ENCODE assay signal across 8 mouse cellular contexts in the genomic region with DNA sequence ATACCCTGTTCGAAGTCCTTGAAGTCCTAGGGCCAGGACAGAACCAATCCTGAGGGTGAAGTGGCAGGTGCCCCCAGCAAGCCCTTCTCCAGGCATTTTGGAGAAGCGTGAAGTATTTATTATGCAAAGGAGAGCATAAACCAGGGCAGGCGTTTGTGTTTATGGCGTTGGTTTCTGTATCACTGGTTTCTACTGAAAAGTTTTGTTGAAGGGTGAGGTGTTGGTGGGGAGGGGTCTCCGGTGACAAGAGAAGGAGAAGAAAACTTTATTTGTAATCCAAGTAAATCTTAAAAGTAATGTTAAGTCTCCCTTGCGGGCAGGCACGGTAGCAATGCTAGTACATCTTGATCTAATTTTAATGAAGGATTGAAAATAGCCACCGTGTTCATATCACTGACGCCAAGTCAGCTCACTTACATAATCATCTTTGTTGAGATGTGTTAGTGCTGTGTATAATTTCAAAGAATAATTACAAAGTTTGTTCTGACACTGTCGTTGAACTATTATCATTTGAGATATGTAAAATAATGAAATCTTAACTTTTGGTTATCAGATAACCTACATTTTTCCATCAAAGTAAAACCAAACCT.
A peak's percentile ranks its signal among the peaks of the same experiment; 100 is the strongest.
DNase-seq lines count a peak whose midpoint lies in the region; ATAC-seq lines count a peak whose summit lies in the region.

No protein-coding gene starts in this region.

- 30% methylated on average over 10 of the region's 10 CpGs for WGBS in neural tube, embryonic 12.5 days

- no peak overlapping the region for H3K27ac ChIP-seq in neural tube, embryonic 12.5 days

- H3K4me3 ChIP-seq in megakaryocyte, embryonic 14.5 days (replicated peaks): peak overlapping the region; percentile 93
- peak overlapping the region; percentile 76 for H3K4me3 ChIP-seq in neural tube, embryonic 12.5 days

- peaks cover 13% of the 10 kb centered on the region for H3K4me1 ChIP-seq in megakaryocyte, embryonic 14.5 days
- peaks cover 8% of the 10 kb centered on the region; the same call in 1 of the 2 replicates for H3K4me1 ChIP-seq in neural tube, embryonic 12.5 days

- H3K27me3 ChIP-seq in megakaryocyte, embryonic 14.5 days (replicated peaks): peaks cover 29% of the 10 kb centered on the region
- H3K27me3 ChIP-seq in neural tube, embryonic 12.5 days (replicated peaks): no peaks in the 10 kb centered on the region

- H3K9ac ChIP-seq in neural tube, embryonic 12.5 days: peak overlapping the region; percentile 84

- ATAC-seq in megakaryocyte, adult 5-6 weeks (ENCODE audit: poor library complexity, severe bottlenecking): no peak
- no peak for ATAC-seq in neural tube, embryonic 12.5 days (ENCODE audit: low FRiP score, low read depth)

- H3K4me2 ChIP-seq in neural tube, embryonic 12.5 days (replicated peaks): peak overlapping the region; percentile 83

- H3K9me3 ChIP-seq in megakaryocyte, embryonic 14.5 days: no peaks in the 10 kb centered on the region
- H3K9me3 ChIP-seq in neural tube, embryonic 12.5 days: no peaks in the 10 kb centered on the region

- H3K36me3 ChIP-seq in megakaryocyte, embryonic 14.5 days (replicated peaks; ENCODE audit: low read length): no peaks in the 10 kb centered on the region
- no peaks in the 10 kb centered on the region for H3K36me3 ChIP-seq in neural tube, embryonic 12.5 days

- peak; percentile 13 to 41 for DNase-seq in cerebellum, adult 18-20 months
- DNase-seq in cerebellum, postnatal 4 days (ENCODE audit: low spot score in 2 of 2): no peak
- DNase-seq in induced T-regulatory cell, adult 2 months (ENCODE audit: low read depth): peak; percentile 1
- DNase-seq in thymus, postnatal 36 days: no peak
- DNase-seq in frontal cortex, postnatal 10 days (ENCODE audit: low spot score in 2 of 2): no peak

Comparison
In these comparisons a context has a peak if more than half of its experiments do, and no peak if none do; other contexts are left out.
1. DNase-seq: peak in cerebellum, adult 18-20 months (2 of 2) and induced T-regulatory cell, adult 2 months (single experiment); none in cerebellum, postnatal 4 days (0 of 2), thymus, postnatal 36 days (0 of 2) and frontal cortex, postnatal 10 days (0 of 2).